Mouse (Mus musculus) lung, adult 2 months (tissue): ENCODE results near the gene Mthfr.

Source experiments
- CTCF ChIP-seq: fragments of 200-500 bp; IDR thresholded peaks from 2 replicates; pipeline ENCODE4 v1.5.1; 2011; ENCODE audit warnings: mild to moderate bottlenecking, low read length, control low read depth; ENCODE audit not compliant: insufficient read depth
- POLR2A ChIP-seq: fragments of 200-500 bp; IDR thresholded peaks from 2 replicates; pipeline ENCODE4 v1.6.1; 2011; ENCODE audit warnings: low read depth, mild to moderate bottlenecking, control low read depth, low read length, borderline replicate concordance; ENCODE audit errors: extremely low read depth

DNA sequence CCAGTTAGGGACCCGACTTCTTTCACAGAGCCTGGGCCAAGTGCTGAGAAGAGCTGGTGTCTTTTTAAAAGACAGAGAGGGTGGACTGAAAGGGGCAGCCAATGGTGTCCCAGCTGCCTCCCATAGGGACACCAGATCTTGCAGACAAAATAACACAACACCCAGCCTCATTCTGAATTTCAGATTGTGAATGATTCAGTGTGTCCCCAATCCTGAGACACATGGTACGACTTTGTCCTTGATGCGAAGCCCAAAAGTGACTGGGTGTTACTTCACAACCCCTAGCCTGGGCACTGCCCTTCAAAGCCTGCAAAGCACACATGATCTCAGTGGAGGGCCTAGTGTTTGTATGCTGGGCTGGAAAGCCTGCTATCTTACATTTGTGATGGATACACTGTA, 47.0 kb downstream of the Mthfr start:
- TF ChIP-seq POLR2A (no peak), CTCF (no peak)
